Mouse (Mus musculus): Measurements from ENCODE around the gene Tnni1.

- TF ChIP-seq MAX (IDR thresholded peaks at IDR 0.05; ENCODE audit: low read depth) = no peak
- no peak for TF ChIP-seq E2F4 (IDR thresholded peaks at IDR 0.05; ENCODE audit: insufficient read depth)
Observed at GRCm38 (mm10) chr1:135820071-135820470, 40.8 kb downstream of the Tnni1 start.

Measured in myocyte (in vitro differentiated cells).